Mouse (Mus musculus) embryonic facial prominence, embryonic 15.5 days (tissue): ENCODE measurements at regions not wholly inside any gene's neighbourhood (a gene's known extent, or its start where the extent isn't known, plus 50 kb on each side); places are given as distances from the start of the nearest gene placed in this dataset. TPM values are rescaled to one million over a fixed set of nuclear protein-coding genes. Genes with fewer than 3 reads are reported as not detected.

Experiments
- ATAC-seq: fragments of 200-750 bp; cut with Nextera tagmentation; 2 replicates; pipeline ENCODE4 v1.8.0; 2017; ENCODE audit warnings: low read depth, moderate TSS enrichment; ENCODE audit not compliant: insufficient number of reproducible peaks, low FRiP score, low TSS enrichment
- H3K27ac ChIP-seq: fragments of 300-500 bp; sonication (generic); replicated peaks from 2 replicates; pipeline ENCODE4 v1.5.1; 2015; ENCODE audit warnings: mild to moderate bottlenecking, inconsistent platforms
- H3K27me3 ChIP-seq: fragments of 300-500 bp; sonication (generic); 2 replicates; pipeline ENCODE4 v1.6.1; 2015; ENCODE audit warnings: inconsistent platforms
- H3K36me3 ChIP-seq: fragments of 300-500 bp; sonication (generic); 2 replicates; pipeline ENCODE4 v1.6.1; 2015; ENCODE audit warnings: mild to moderate bottlenecking, inconsistent platforms
- H3K4me1 ChIP-seq: fragments of 300-500 bp; sonication (generic); 2 replicates; pipeline ENCODE4 v1.6.1; 2015; ENCODE audit warnings: inconsistent platforms
- H3K4me2 ChIP-seq: fragments of 300-500 bp; sonication (generic); replicated peaks from 2 replicates; pipeline ENCODE4 v1.6.1; 2015; ENCODE audit warnings: mild to moderate bottlenecking, inconsistent platforms
- H3K4me3 ChIP-seq: fragments of 300-500 bp; sonication (generic); replicated peaks from 2 replicates; pipeline ENCODE4 v1.5.1; 2015; ENCODE audit warnings: mild to moderate bottlenecking, inconsistent platforms
- H3K9ac ChIP-seq: fragments of 300-500 bp; sonication (generic); 2 replicates; pipeline ENCODE4 v1.6.1; 2015; ENCODE audit warnings: inconsistent platforms
- H3K9me3 ChIP-seq: fragments of 300-500 bp; sonication (generic); replicated peaks from 2 replicates; pipeline ENCODE4 v1.6.1; 2016; ENCODE audit warnings: inconsistent platforms
- WGBS: fragments of 180-500 bp; shearing (Covaris S2); methylation state at CpG from one replicate; pipeline ENCODE4 v1.1.7; 2015; 5-methylcytosine and 5-hydroxymethylcytosine counted together
- microRNA-seq: library from miRNA; unstranded; fragments of <30 nt; microRNA quantifications from one replicate; pipeline ENCODE4, GENCODE M21; 2016; ENCODE audit warnings: borderline number of aligned reads

DNA sequence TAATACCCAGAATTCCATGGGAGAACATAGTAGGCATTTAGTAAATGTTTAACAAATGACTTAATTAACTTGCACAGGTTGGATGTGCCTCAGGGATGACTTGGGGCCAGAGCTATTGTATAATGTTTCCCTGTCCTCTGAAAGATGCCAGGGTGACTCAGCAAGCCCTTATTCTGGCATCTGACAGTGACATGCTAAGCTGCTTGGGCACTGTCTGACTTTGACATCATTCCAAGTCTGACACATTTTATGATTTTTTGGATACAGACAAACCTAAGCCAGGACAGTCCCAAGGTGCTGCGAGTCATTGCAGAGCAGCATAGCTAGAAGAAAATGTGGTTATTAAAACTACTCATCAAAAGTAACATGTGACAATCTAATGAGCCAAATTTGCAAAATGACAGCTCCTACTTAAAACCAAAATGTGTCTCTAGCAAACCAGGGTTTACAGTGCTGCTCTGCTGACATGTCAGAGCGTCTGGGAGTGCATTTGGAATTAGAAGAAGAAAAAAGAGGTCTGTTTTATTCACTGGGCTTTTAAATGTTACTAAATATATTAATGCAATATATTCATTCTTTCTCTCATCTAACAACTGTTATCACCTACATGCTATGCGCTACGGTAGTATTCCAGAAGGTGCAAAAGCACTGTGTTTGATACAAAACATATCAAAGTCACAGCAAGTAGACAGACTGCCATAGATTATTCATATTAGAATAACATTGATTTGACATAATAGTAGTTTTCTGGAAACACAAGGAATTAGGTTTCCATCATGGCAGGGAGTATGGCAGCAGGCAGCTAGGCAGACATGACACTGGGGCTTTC lies 64.1 kb upstream of the Klf12 start:
- Histone ChIP-seq H3K4me1 (no peaks in the 10 kb centered on the region), H3K4me2 (no peak overlapping the region), H3K9ac (no peak overlapping the region), H3K9me3 (no peaks in the 10 kb centered on the region), H3K27me3 (no peaks in the 10 kb centered on the region), H3K27ac (no peak overlapping the region), H3K4me3 (no peak overlapping the region), H3K36me3 (no peaks in the 10 kb centered on the region)
- ATAC-seq, result no peak
- 74% methylated on average over 4 of the region's 4 CpGs for WGBS

DNA sequence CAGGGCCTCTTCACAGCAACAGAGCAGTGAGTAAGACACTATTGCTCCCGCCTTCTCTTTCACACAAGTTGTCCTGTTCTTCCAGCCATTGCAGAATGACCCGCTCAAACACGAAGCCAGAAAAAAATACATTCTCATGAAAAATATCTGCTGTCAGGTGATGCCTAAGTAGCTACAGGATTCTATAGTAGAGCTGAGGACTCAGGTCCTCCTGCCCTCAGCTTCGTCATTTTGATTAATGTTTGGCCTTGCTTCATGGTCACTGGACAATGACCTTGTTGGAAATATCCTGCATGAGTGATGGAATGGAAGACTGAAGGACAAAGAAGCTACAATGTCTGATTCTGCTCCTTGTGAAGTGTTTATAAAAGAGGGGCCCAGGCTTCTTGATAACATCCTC lies 52.4 kb upstream of the Klf12 start:
- Histone ChIP-seq H3K27ac (no peak overlapping the region), H3K4me1 (no peaks in the 10 kb centered on the region), H3K27me3 (no peaks in the 10 kb centered on the region), H3K9me3 (no peaks in the 10 kb centered on the region), H3K4me3 (no peak overlapping the region), H3K9ac (no peak overlapping the region), H3K36me3 (no peaks in the 10 kb centered on the region), H3K4me2 (no peak overlapping the region)
- no peak for ATAC-seq
- 88% methylated on average over 4 of the region's 4 CpGs for WGBS

Small RNA genes in the stretch of these regions (microRNA-seq; reads per million reads assigned to microRNA genes)
- not detected for gene Gm22401
